Mouse (Mus musculus): ENCODE results near the gene Rpl13a. TPM values are rescaled to one million over a fixed set of nuclear protein-coding genes. Genes with fewer than 3 reads are reported as not detected.
"Not testable (repeated sequence)": the region's sequence is repeated elsewhere in the genome, so short reads cannot be mapped to it uniquely, and the experiment has no call there.

Rpl13a gene
- polyA plus RNA-seq (2016; fragmentation: Nextera tagmentation; extraction: Ambion mirVana): 1,210 and 1,327 TPM in 2 replicates

- no peaks in the 10 kb centered on the region for H3K27me3 ChIP-seq (ENCODE audit: low read depth, poor library complexity, severe bottlenecking)
- peak; percentile 95 for DNase-seq (ENCODE audit: low spot score)
- H3K4me1 ChIP-seq: peaks cover 39% of the 10 kb centered on the region
- no peaks in the 10 kb centered on the region for H3K9me3 ChIP-seq (replicated peaks)
- H3K27ac ChIP-seq: peak within 1 kb of the TSS; percentile 97
- WGBS: under 1% methylated on average over 48 of the region's 48 CpGs
- peaks cover 32% of the 10 kb centered on the region for H3K36me3 ChIP-seq
- peak within 1 kb of the TSS; percentile 75 for H3K4me3 ChIP-seq
Measured at GRCm38 (mm10) chr7:45128624-45129246, at the start of gene Rpl13a. Rpl13a (minus strand) TSS chr7:45128761.

DNA sequence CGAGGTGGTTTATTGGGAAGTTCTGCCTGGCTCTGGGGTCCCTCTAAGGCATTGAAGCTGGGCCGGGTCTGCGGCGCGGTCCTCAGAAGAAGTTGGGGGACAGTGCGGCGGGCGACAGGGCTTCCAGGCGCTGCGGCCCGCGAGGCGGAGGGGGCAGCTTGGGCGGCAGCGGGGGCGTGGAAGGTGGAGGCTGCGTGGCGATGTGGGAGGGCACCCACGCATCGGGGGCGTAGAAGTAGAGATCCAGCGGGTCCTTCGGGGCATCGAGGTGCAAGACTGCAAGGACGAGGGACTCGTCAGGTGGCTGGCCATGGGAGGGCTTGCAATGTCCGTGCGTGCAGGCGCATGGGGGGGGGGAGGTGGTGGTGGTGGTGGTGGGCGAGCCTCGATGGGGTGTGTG, 47.8 kb upstream of the Rpl13a start:
- Histone ChIP-seq H3K27ac (peak overlapping the region; percentile 26; the same call in 1 of the 2 replicates), H3K9me3 (replicated peaks) (no peaks in the 10 kb centered on the region), H3K4me3 (peak overlapping the region; percentile 40), H3K4me1 (peaks cover 26% of the 10 kb centered on the region), H3K27me3 (ENCODE audit: low read depth, poor library complexity, severe bottlenecking) (peaks cover 98% of the 10 kb centered on the region), H3K36me3 (no peaks in the 10 kb centered on the region)
- peak; percentile 46 for DNase-seq (ENCODE audit: low spot score)
- WGBS: 3% methylated on average over 31 of the region's 31 CpGs

GRCm38 (mm10) chr7:45175929-45176328, 47.4 kb upstream of the Rpl13a start:
- Histone ChIP-seq H3K36me3 (no peaks in the 10 kb centered on the region), H3K9me3 (replicated peaks) (no peaks in the 10 kb centered on the region), H3K27ac (peak overlapping the region; percentile 26; the same call in 1 of the 2 replicates), H3K4me1 (peaks cover 22% of the 10 kb centered on the region), H3K4me3 (peak overlapping the region; percentile 40), H3K27me3 (ENCODE audit: low read depth, poor library complexity, severe bottlenecking) (peaks cover 98% of the 10 kb centered on the region)
- 2% methylated on average over 23 of the region's 23 CpGs for WGBS
- no peak for DNase-seq (ENCODE audit: low spot score)

DNA sequence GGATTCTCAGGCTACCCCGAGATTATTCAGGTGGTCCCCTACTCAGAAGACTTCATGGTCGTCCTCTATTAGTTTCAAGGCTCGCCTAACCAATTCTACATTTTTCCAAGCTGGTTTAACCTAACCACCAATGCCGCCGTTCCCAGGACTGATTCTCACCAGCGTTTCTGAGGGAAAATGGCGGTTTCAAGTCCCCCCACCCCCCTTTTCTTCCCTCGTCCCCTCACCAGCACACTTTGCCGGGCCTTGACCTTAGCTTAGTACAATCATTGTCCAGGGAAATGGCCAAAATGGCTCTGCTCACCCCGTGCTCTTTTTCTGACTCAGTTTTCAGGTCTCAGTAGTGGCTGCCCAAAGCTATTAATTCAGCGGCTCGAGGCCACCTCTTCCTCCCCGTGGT, 46.8 kb upstream of the Rpl13a start:
- WGBS: 3% methylated on average over 13 of the region's 13 CpGs
- DNase-seq (ENCODE audit: low spot score): peak; percentile 51
- Histone ChIP-seq H3K36me3 (no peaks in the 10 kb centered on the region), H3K4me1 (peaks cover 17% of the 10 kb centered on the region), H3K9me3 (replicated peaks) (peaks cover 5% of the 10 kb centered on the region; the same call in 1 of the 2 replicates), H3K27ac (no peak overlapping the region), H3K27me3 (ENCODE audit: low read depth, poor library complexity, severe bottlenecking) (peaks cover 98% of the 10 kb centered on the region), H3K4me3 (peak overlapping the region; percentile 40; the same call in 1 of the 2 replicates)

- Histone ChIP-seq H3K36me3 (peaks cover 3% of the 10 kb centered on the region; the same call in 1 of the 2 replicates), H3K4me1 (peaks cover 17% of the 10 kb centered on the region), H3K27me3 (ENCODE audit: low read depth, poor library complexity, severe bottlenecking) (peaks cover 98% of the 10 kb centered on the region), H3K4me3 (peak overlapping the region; percentile 29), H3K27ac (no peak overlapping the region), H3K9me3 (replicated peaks) (peaks cover 12% of the 10 kb centered on the region)
- WGBS: 6% methylated on average over 28 of the region's 29 CpGs
- DNase-seq (ENCODE audit: low spot score): peak; percentile 47
Measured at GRCm38 (mm10) chr7:45174567-45175280, 46.2 kb upstream of the Rpl13a start.

- not testable (repeated sequence) for H3K27ac ChIP-seq; H3K36me3 ChIP-seq; H3K4me3 ChIP-seq; DNase-seq (ENCODE audit: low spot score)
- Histone ChIP-seq H3K4me1 (peaks cover 17% of the 10 kb centered on the region), H3K27me3 (ENCODE audit: low read depth, poor library complexity, severe bottlenecking) (peaks cover 98% of the 10 kb centered on the region), H3K9me3 (replicated peaks) (peaks cover 21% of the 10 kb centered on the region)
- 60% methylated on average over 1 of the region's 1 CpGs for WGBS
Measured at GRCm38 (mm10) chr7:45173772-45174171, 45.2 kb upstream of the Rpl13a start.

DNA sequence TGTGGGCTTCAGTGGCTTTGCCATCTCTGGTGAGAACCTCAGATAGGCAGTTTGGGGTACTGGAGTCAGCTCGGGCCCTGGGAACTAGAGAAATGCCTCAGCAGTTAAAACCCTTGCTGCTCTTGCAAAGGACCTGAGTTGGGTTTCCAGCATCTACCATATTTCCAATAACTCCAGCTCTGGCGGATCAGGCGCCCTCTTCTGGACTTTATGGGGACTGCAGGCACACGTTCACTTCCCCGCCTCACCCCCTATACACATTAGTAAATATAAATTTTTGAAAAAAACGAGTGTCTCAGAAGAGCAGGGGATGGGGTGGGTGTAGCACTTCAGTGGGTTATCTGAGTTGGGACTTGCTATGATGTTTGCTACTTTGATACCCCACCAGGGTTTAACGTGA, 44.4 kb upstream of the Rpl13a start:
- Histone ChIP-seq H3K4me1 (peaks cover 18% of the 10 kb centered on the region), H3K4me3 (no peak overlapping the region), H3K9me3 (replicated peaks) (peaks cover 23% of the 10 kb centered on the region), H3K36me3 (peaks cover 7% of the 10 kb centered on the region; the same call in 1 of the 2 replicates), H3K27ac (no peak overlapping the region), H3K27me3 (ENCODE audit: low read depth, poor library complexity, severe bottlenecking) (peaks cover 98% of the 10 kb centered on the region)
- DNase-seq (ENCODE audit: low spot score): no peak
- 55% methylated on average over 7 of the region's 7 CpGs for WGBS

DNA sequence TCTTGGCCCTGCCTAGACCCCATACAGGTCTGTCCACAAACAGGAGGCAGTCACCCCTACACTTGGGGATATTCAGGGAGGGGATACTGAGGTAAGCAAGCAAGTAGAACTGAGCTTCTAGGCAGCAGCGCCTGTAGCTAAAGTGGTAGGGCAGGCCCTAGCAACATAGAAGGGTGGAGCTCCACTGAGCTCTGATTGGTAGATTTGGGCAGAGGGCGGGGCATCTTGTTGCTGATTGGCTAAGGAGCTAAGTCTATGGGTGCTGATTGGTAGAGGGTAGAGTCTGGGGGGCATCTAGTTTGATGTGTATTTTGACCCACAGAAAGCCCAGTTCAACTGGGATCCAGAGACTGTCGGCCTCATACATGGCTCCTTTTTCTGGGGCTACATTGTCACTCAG, 40.9 kb upstream of the Rpl13a start:
- Histone ChIP-seq H3K4me3 (no peak overlapping the region), H3K36me3 (peaks cover 7% of the 10 kb centered on the region; the same call in 1 of the 2 replicates), H3K9me3 (replicated peaks) (peaks cover 23% of the 10 kb centered on the region), H3K27me3 (ENCODE audit: low read depth, poor library complexity, severe bottlenecking) (peaks cover 98% of the 10 kb centered on the region), H3K27ac (no peak overlapping the region), H3K4me1 (peaks cover 4% of the 10 kb centered on the region)
- no peak for DNase-seq (ENCODE audit: low spot score)
- 91% methylated on average over 3 of the region's 3 CpGs for WGBS

- WGBS: 7% methylated on average over 24 of the region's 24 CpGs
- Histone ChIP-seq H3K4me1 (peaks cover 11% of the 10 kb centered on the region), H3K27ac (no peak overlapping the region), H3K4me3 (0 out of 2 replicates have a peak overlapping the region, but pooled peaks have one; percentile 11), H3K27me3 (ENCODE audit: low read depth, poor library complexity, severe bottlenecking) (peaks cover 98% of the 10 kb centered on the region), H3K36me3 (peaks cover 7% of the 10 kb centered on the region; the same call in 1 of the 2 replicates), H3K9me3 (replicated peaks) (peaks cover 23% of the 10 kb centered on the region)
- no peak for DNase-seq (ENCODE audit: low spot score)
Measured at GRCm38 (mm10) chr7:45168656-45169055, 40.1 kb upstream of the Rpl13a start.

DNA sequence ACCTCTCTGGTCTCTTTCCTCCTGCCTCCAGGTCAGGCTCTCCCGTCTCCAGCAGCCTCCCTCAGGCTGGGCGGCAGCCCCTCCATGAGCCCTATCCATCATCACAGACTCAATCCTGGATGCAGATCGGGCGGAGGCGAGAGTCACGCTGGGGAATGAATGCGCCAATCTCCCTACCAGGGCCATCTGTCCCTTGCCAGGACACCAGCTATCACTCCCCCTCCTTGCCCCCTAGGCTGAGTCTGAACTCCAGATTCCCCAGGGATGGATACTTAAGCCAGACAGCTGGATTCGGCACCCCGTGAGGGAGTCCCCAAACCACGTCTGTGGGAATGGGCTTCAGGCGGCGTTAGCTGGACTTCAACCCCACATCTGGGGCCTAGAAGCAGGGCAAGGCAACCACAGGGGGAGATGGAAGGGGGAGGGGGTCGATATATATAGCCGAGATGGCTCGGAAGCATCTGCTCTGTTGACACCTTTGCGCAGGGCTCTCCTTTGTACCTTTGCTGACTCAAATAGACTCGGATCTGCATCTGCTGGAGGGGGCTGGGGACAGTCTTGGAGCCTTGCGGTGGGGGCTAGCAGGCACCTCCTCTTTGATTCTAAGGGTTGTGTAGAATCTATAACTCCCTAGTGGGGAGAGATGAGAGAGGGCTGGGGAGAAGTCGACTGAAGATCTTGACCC, 39.3 kb upstream of the Rpl13a start:
- H3K4me3 ChIP-seq: no peak overlapping the region
- WGBS: 3% methylated on average over 19 of the region's 19 CpGs
- no peak for DNase-seq (ENCODE audit: low spot score)

GRCm38 (mm10) chr7:45166950-45167401, 38.4 kb upstream of the Rpl13a start:
- H3K9me3 ChIP-seq (replicated peaks): peaks cover 23% of the 10 kb centered on the region
- DNase-seq (ENCODE audit: low spot score): no peak
- WGBS: 26% methylated on average over 10 of the region's 10 CpGs
- H3K36me3 ChIP-seq: peaks cover 7% of the 10 kb centered on the region; the same call in 1 of the 2 replicates
- no peak overlapping the region for H3K4me3 ChIP-seq
- no peak overlapping the region for H3K27ac ChIP-seq
- H3K4me1 ChIP-seq: peaks cover 21% of the 10 kb centered on the region
- H3K27me3 ChIP-seq (ENCODE audit: low read depth, poor library complexity, severe bottlenecking): peaks cover 98% of the 10 kb centered on the region

More for the DNA sequence above, 39.3 kb upstream of the Rpl13a start:
- no peak overlapping the region for H3K27ac ChIP-seq
- H3K27me3 ChIP-seq (ENCODE audit: low read depth, poor library complexity, severe bottlenecking): peaks cover 100% of the 10 kb centered on the region
- peaks cover 7% of the 10 kb centered on the region; the same call in 1 of the 2 replicates for H3K36me3 ChIP-seq
- peaks cover 13% of the 10 kb centered on the region for H3K4me1 ChIP-seq
- H3K9me3 ChIP-seq (replicated peaks): peaks cover 23% of the 10 kb centered on the region

GRCm38 (mm10) chr7:45165701-45166100, 37.1 kb upstream of the Rpl13a start:
- H3K4me3 ChIP-seq: no peak overlapping the region
- peaks cover 21% of the 10 kb centered on the region for H3K9me3 ChIP-seq (replicated peaks)
- H3K27me3 ChIP-seq (ENCODE audit: low read depth, poor library complexity, severe bottlenecking): peaks cover 86% of the 10 kb centered on the region
- peaks cover 27% of the 10 kb centered on the region for H3K4me1 ChIP-seq
- H3K36me3 ChIP-seq: peaks cover 12% of the 10 kb centered on the region
- no peak for DNase-seq (ENCODE audit: low spot score)
- no peak overlapping the region for H3K27ac ChIP-seq
- 48% methylated on average over 11 of the region's 11 CpGs for WGBS
